Mouse (Mus musculus): ENCODE data around the gene Adra1d. TPM values are rescaled to one million over a fixed set of nuclear protein-coding genes. Genes with fewer than 3 reads are reported as not detected.

Adra1d gene
- polyA plus RNA-seq, 1 experiment from 2014 or later, result 0.50 TPM

GRCm38 (mm10) chr2:131497224-131497856 lies 64.7 kb downstream of the Adra1d start:
- Histone ChIP-seq H3K4me3 (ENCODE audit: low read depth, low read length) (no peak overlapping the region), H3K4me2 (no peak overlapping the region; the same call in 1 of the 2 replicates), H3K27me3 (ENCODE audit: control insufficient read depth, insufficient read depth, low read length) (peaks cover 4% of the 10 kb centered on the region; the same call in 1 of the 2 replicates), H3K9ac (ENCODE audit: low read depth, low read length) (no peak overlapping the region), H3K36me3 (ENCODE audit: control insufficient read depth, insufficient read depth, low read length) (no peaks in the 10 kb centered on the region), H3K27ac (ENCODE audit: low read depth, low read length) (peak overlapping the region; percentile 60; the same call in 1 of the 2 replicates), H3K4me1 (ENCODE audit: control insufficient read depth, insufficient read depth, low read length) (peaks cover 9% of the 10 kb centered on the region), H3K9me3 (replicated peaks; ENCODE audit: control insufficient read depth, low read length) (no peaks in the 10 kb centered on the region)
- 79% methylated on average over 4 of the region's 4 CpGs for WGBS (ENCODE audit: insufficient replicate concordance)
- peak; percentile 92 for ATAC-seq (replicated peaks; ENCODE audit: insufficient number of reproducible peaks, low FRiP score, low TSS enrichment)

GRCm38 (mm10) chr2:131496125-131496820 lies 65.8 kb downstream of the Adra1d start:
- H3K9me3 ChIP-seq (replicated peaks; ENCODE audit: control insufficient read depth, low read length), result no peaks in the 10 kb centered on the region
- H3K4me2 ChIP-seq, result no peak overlapping the region
- no peak for ATAC-seq (replicated peaks; ENCODE audit: insufficient number of reproducible peaks, low FRiP score, low TSS enrichment)
- H3K27ac ChIP-seq (ENCODE audit: low read depth, low read length), result no peak overlapping the region
- no peak overlapping the region for H3K4me3 ChIP-seq (ENCODE audit: low read depth, low read length)
- no peak overlapping the region for H3K9ac ChIP-seq (ENCODE audit: low read depth, low read length)
- H3K27me3 ChIP-seq (ENCODE audit: control insufficient read depth, insufficient read depth, low read length), result peaks cover 4% of the 10 kb centered on the region; the same call in 1 of the 2 replicates
- H3K4me1 ChIP-seq (ENCODE audit: control insufficient read depth, insufficient read depth, low read length), result peaks cover 9% of the 10 kb centered on the region; the same call in 1 of the 2 replicates
- 85% methylated on average over 5 of the region's 5 CpGs for WGBS (ENCODE audit: insufficient replicate concordance)
- H3K36me3 ChIP-seq (ENCODE audit: control insufficient read depth, insufficient read depth, low read length), result no peaks in the 10 kb centered on the region

Other genes with a start within 250 kb of the Adra1d start
- 1.7 and 2.3 TPM in 2 replicates for gene Rnf24, start 209.4 kb downstream of the Adra1d start, polyA plus RNA-seq (2014; fragmentation: Nextera tagmentation; extraction: Ambion mirVana)
- 16.5 and 19.7 TPM in 2 replicates for gene Smox, start 70.8 kb downstream of the Adra1d start, polyA plus RNA-seq (2014; fragmentation: Nextera tagmentation; extraction: Ambion mirVana)

Data from heart, embryonic 11.5 days (tissue).